Mouse (Mus musculus) liver, embryonic 14.5 days (tissue): Measurements from ENCODE around the gene Krtap4-1. TPM values are rescaled to one million over a fixed set of nuclear protein-coding genes. Genes with fewer than 3 reads are reported as not detected.

Experiments
- ATAC-seq: fragments of 200-750 bp; cut with Nextera tagmentation; 2 replicates; pipeline ENCODE4 v1.8.0; 2017; ENCODE audit warnings: moderate number of reproducible peaks, mild to moderate bottlenecking, moderate library complexity; ENCODE audit not compliant: insufficient read depth
- DNase-seq, 3 experiments: peaks; one replicate each; pipeline ENCODE4 v3.0.0-alpha.2; 2012 to 2013; ENCODE audit warnings: low read depth in 3 of 3, low spot score in 3 of 3
- H3K27ac ChIP-seq: fragments of 300-500 bp; sonication (generic); 2 replicates; pipeline ENCODE4 v1.5.1; 2014; ENCODE audit warnings: moderate library complexity, mild to moderate bottlenecking, control low read depth, inconsistent platforms
- H3K27me3 ChIP-seq: fragments of 300-500 bp; sonication (generic); 2 replicates; pipeline ENCODE4 v1.6.1; 2014; ENCODE audit warnings: mild to moderate bottlenecking, low read length, moderate library complexity; ENCODE audit not compliant: control insufficient read depth, insufficient read depth
- H3K36me3 ChIP-seq: fragments of 300-500 bp; sonication (generic); replicated peaks from 2 replicates; pipeline ENCODE4 v1.6.1; 2014; ENCODE audit warnings: low read depth; ENCODE audit not compliant: control insufficient read depth, insufficient read depth
- H3K4me1 ChIP-seq, 2 experiments: fragments of 200-500 bp in 1 of 2; fragments of 300-500 bp in 1 of 2; sonication (generic) in 1 of 2; replicated peaks; 2 replicates each; pipeline ENCODE4 v1.6.1; 2012 to 2014; ENCODE audit warnings: antibody characterized with exemption in 1 of 2, inconsistent platforms in 1 of 2, low read length in 1 of 2; ENCODE audit not compliant: control insufficient read depth in 2 of 2, insufficient read depth in 2 of 2
- H3K4me2 ChIP-seq: fragments of 300-500 bp; sonication (generic); 2 replicates; pipeline ENCODE4 v1.6.1; 2014; ENCODE audit warnings: low read depth, mild to moderate bottlenecking, control low read depth, moderate library complexity
- H3K4me3 ChIP-seq, 2 experiments: fragments of 200-500 bp in 1 of 2; fragments of 300-500 bp in 1 of 2; sonication (generic) in 1 of 2; 2 replicates each; pipeline ENCODE4 v1.5.1; 2012 to 2014; ENCODE audit warnings: low read depth in 2 of 2, low read length in 2 of 2, mild to moderate bottlenecking in 2 of 2, control low read depth in 1 of 2, inconsistent platforms in 1 of 2, moderate library complexity in 1 of 2; ENCODE audit not compliant: insufficient read depth in 1 of 2
- H3K9ac ChIP-seq: fragments of 300-500 bp; sonication (generic); replicated peaks from 2 replicates; pipeline ENCODE4 v1.6.1; 2014; ENCODE audit warnings: mild to moderate bottlenecking, control low read depth, moderate library complexity
- H3K9me3 ChIP-seq: fragments of 300-500 bp; sonication (generic); 2 replicates; pipeline ENCODE4 v1.6.1; 2016; ENCODE audit warnings: low read length, mixed read lengths; ENCODE audit not compliant: control insufficient read depth
- CTCF ChIP-seq: IDR thresholded peaks from 2 replicates; pipeline ENCODE4 v1.5.1; 2016; ENCODE audit warnings: antibody characterized with exemption, low read depth, control low read depth
- EP300 ChIP-seq: IDR thresholded peaks from 2 replicates; pipeline ENCODE4 v1.6.1; 2016; ENCODE audit warnings: antibody characterized with exemption, low read depth
- WGBS: fragments of 180-500 bp; shearing (Covaris S2); extraction: QIAGEN DNeasy Blood & Tissue Kit; methylation state at CpG from one replicate; pipeline ENCODE4 v1.1.7; 2014; ENCODE audit not compliant: insufficient replicate concordance; 5-methylcytosine and 5-hydroxymethylcytosine counted together
- polyA plus RNA-seq, 2 experiments: library from polyadenylated mRNA; depleted of rRNA in 1 of 2; stranded (reverse) in 1 of 2; unstranded in 1 of 2; fragments of >200 nt; fragmentation: Nextera tagmentation in 1 of 2; extraction: Ambion mirVana in 1 of 2; gene quantifications; 2 replicates each; pipeline versions ENCODE4 v1.2.1 to v1.2.3; 2012 to 2014

Krtap4-1 gene
- polyA plus RNA-seq, 2 experiments = not detected

DNA sequence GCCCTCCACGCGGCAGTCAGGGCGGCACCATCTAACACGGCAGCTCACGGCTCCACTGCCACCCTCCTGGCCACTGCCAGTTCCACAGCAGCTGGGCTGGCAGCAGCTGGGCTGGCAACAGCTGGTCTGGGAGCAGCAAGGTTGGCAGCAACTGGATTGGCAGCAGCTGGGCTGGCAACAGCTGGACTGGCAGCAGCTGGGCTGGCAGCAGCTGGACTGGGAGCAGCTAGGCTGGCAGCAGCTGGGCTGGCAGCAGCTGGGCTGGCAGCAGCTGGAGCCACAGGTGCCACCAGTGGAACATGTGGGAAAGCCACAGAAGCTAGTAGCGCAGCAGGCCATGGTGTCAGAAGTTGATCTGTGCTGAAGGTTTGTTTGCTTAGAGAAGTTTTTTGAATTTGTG, 37.1 kb downstream of the Krtap4-1 start, which contains the start of gene Krtap1-3:
Gene Krtap1-3, minus strand, starts transcription at position 359 of the 400 bp plus-strand sequence.
- ATAC-seq (no peak), DNase-seq (no peak)
- Histone ChIP-seq H3K4me1 (no peaks in the 10 kb centered on the region), H3K27me3 (no peaks in the 10 kb centered on the region), H3K9me3 (no peaks in the 10 kb centered on the region), H3K9ac (no peak within 1 kb of the TSS), H3K36me3 (no peaks in the 10 kb centered on the region), H3K4me2 (no peak within 1 kb of the TSS), H3K4me3 (no peak within 1 kb of the TSS), H3K27ac (no peak within 1 kb of the TSS)
- WGBS = 77% methylated on average over 6 of the region's 6 CpGs
- TF ChIP-seq EP300 = no peak
- TF ChIP-seq CTCF = no peak

DNA sequence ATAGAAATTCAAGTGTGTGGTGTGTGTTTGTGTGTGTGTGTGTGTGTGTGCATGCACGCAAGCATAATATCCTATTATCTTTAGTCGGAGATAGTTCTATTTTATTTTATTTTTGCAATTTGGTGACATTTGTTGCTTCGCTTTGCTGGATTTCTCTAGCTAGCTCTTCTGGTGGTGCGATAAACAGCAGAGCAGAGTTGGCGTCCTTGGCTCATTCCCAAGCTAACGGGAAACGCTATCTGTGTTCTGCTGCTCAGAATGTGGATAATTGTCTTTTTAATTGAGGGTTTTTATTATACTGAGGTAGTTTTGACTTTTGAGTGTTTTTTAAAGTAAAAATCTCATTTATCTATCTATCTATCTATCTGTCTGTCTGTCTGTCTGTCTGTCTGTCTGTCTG, 42.9 kb downstream of the Krtap4-1 start:
- Histone ChIP-seq H3K36me3 (no peaks in the 10 kb centered on the region), H3K27me3 (no peaks in the 10 kb centered on the region), H3K9me3 (no peaks in the 10 kb centered on the region), H3K4me3 (no peak overlapping the region), H3K4me1 (no peaks in the 10 kb centered on the region), H3K4me2 (no peak overlapping the region), H3K27ac (no peak overlapping the region), H3K9ac (no peak overlapping the region)
- TF ChIP-seq EP300 = no peak
- TF ChIP-seq CTCF = no peak
- DNase-seq (no peak), ATAC-seq (no peak)
- 77% methylated on average over 7 of the region's 7 CpGs for WGBS

DNA sequence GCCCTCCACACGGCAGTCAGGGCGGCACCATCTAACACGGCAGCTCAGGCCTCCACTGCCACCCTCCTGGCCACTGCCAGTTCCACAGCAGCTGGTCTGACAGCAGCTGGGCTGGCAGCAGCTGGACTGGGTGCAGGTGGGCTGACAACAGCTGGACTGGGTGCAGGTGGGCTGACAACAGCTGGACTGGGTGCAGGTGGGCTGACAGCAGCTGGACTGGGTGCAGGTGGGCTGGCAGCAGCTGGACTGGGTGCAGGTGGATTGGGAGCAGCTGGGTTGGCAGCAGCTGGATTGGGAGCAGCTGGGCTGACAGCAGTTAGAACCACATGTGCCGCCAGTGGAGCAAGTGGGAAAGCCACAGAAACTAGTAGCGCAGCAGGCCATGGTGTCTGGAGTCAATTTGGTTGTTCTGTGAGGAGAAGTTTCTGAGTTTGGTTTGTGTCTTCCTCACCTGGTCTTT, 44.8 kb downstream of the Krtap4-1 start, which contains the start of gene Krtap1-4:
Gene Krtap1-4, minus strand, starts transcription at position 410 of the 460 bp plus-strand sequence.
- Histone ChIP-seq H3K9ac (no peak within 1 kb of the TSS), H3K4me3 (no peak within 1 kb of the TSS), H3K27ac (no peak within 1 kb of the TSS), H3K9me3 (no peaks in the 10 kb centered on the region), H3K4me1 (no peaks in the 10 kb centered on the region), H3K36me3 (no peaks in the 10 kb centered on the region), H3K4me2 (no peak within 1 kb of the TSS), H3K27me3 (no peaks in the 10 kb centered on the region)
- DNase-seq (no peak), ATAC-seq (no peak)
- TF ChIP-seq EP300 = no peak
- no peak for TF ChIP-seq CTCF
- WGBS = 64% methylated on average over 5 of the region's 5 CpGs

DNA sequence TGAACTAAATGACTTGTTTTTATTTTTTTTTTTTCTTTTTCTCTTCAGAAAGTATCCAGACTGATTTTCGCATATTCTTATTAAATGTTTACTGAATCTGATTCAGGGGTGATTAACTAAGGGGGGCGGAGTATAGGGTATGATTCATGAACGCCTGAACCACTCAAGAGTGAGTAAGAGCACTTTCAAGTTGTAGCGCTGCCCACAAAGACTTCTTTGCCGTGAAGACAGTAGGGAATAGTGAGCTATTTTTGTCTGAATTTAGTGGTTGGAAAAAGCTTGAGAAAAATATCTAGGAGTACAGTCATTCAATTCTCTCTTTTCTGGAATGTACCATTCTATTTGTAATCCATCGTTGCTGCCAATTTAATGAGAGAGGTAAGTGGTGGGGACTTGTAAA, 46.5 kb downstream of the Krtap4-1 start:
- DNase-seq (no peak), ATAC-seq (no peak)
- Histone ChIP-seq H3K36me3 (no peaks in the 10 kb centered on the region), H3K27ac (no peak overlapping the region), H3K4me1 (no peaks in the 10 kb centered on the region), H3K4me2 (no peak overlapping the region), H3K27me3 (no peaks in the 10 kb centered on the region), H3K9ac (no peak overlapping the region), H3K9me3 (no peaks in the 10 kb centered on the region), H3K4me3 (no peak overlapping the region)
- TF ChIP-seq CTCF = no peak
- no peak for TF ChIP-seq EP300
- WGBS = 64% methylated on average over 6 of the region's 6 CpGs

DNA sequence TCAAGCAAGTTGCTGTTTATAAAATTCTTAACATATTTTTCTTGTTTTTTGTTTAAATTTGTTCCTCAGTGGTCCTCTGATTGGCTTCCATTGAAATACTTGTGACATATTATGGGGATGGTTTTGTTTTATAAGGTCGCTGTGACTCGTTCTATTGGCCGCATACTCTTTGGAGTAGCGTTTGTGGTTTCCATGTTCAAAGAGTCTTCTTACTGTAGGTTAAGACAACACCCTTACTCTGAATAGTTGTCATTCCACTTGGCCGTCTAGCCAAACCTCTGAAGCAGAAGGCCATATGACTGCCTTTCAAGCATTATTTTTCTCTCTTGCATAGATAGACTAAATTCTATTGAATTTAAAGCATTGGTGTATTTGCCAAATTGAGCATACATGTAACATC, 47.0 kb downstream of the Krtap4-1 start:
- WGBS = 74% methylated on average over 5 of the region's 5 CpGs
- ATAC-seq = no peak

More for the DNA sequence above, 47.0 kb downstream of the Krtap4-1 start:
- H3K27ac ChIP-seq = no peak overlapping the region
- H3K4me2 ChIP-seq = no peak overlapping the region
- H3K9ac ChIP-seq = no peak overlapping the region
- no peaks in the 10 kb centered on the region for H3K36me3 ChIP-seq
- DNase-seq = no peak
- no peaks in the 10 kb centered on the region for H3K27me3 ChIP-seq
- H3K4me1 ChIP-seq = no peaks in the 10 kb centered on the region
- no peaks in the 10 kb centered on the region for H3K9me3 ChIP-seq
- TF ChIP-seq CTCF (no peak), EP300 (no peak)
- H3K4me3 ChIP-seq = no peak overlapping the region
